Mouse (Mus musculus) heart, embryonic 10.5 days (tissue): ENCODE results near the gene Micu1. TPM values are rescaled to one million over a fixed set of nuclear protein-coding genes. Genes with fewer than 3 reads are reported as not detected.
"Not testable (repeated sequence)": the region's sequence is repeated elsewhere in the genome, so short reads cannot be mapped to it uniquely, and the experiment has no call there.

Experiments used
- DNase-seq: peaks from one replicate; pipeline ENCODE4 v3.0.0-alpha.2; 2017; ENCODE audit warnings: low spot score
- H3K27ac ChIP-seq: fragments of 300-500 bp; sonication (generic); 2 replicates; pipeline ENCODE4 v1.5.1; 2016; ENCODE audit warnings: mild to moderate bottlenecking
- H3K27me3 ChIP-seq: fragments of 300-500 bp; sonication (generic); 2 replicates; pipeline ENCODE4 v1.6.1; 2016; ENCODE audit warnings: mild to moderate bottlenecking; ENCODE audit not compliant: poor library complexity, insufficient read depth, severe bottlenecking
- H3K36me3 ChIP-seq: fragments of 300-500 bp; sonication (generic); 2 replicates; pipeline ENCODE4 v1.6.1; 2016; ENCODE audit warnings: mild to moderate bottlenecking, moderate library complexity
- H3K4me1 ChIP-seq: fragments of 300-500 bp; sonication (generic); 2 replicates; pipeline ENCODE4 v1.6.1; 2016; ENCODE audit warnings: mild to moderate bottlenecking
- H3K4me3 ChIP-seq: fragments of 300-500 bp; sonication (generic); 2 replicates; pipeline ENCODE4 v1.5.1; 2016; ENCODE audit warnings: mild to moderate bottlenecking, moderate library complexity
- H3K9me3 ChIP-seq: fragments of 300-500 bp; sonication (generic); 2 replicates; pipeline ENCODE4 v1.6.1; 2016; ENCODE audit warnings: mild to moderate bottlenecking, moderate library complexity
- WGBS: fragments of 180-500 bp; shearing (Covaris S2); methylation state at CpG from one replicate; pipeline ENCODE4 v1.1.7; 2016; 5-methylcytosine and 5-hydroxymethylcytosine counted together
- polyA plus RNA-seq: library from polyadenylated mRNA; unstranded; fragments of >200 nt; fragmentation: Nextera tagmentation; extraction: Ambion mirVana; gene quantifications from 2 replicates; pipeline ENCODE4 v1.2.1, GENCODE M21; 2016

Micu1 gene
- 45.4 and 46.8 TPM in 2 replicates for polyA plus RNA-seq

- peak; percentile 99 for DNase-seq
- under 1% methylated on average over 45 of the region's 48 CpGs for WGBS
- Histone ChIP-seq H3K27ac (peak within 1 kb of the TSS; percentile 86), H3K36me3 (no peaks in the 10 kb centered on the region), H3K4me3 (peak within 1 kb of the TSS; percentile 78), H3K9me3 (no peaks in the 10 kb centered on the region), H3K4me1 (peaks cover 19% of the 10 kb centered on the region; the same call in 1 of the 2 replicates), H3K27me3 (no peaks in the 10 kb centered on the region)
These were observed at the start of gene Micu1 for GRCm38 (mm10) chr10:59702207-59703032. Gene Micu1 (plus strand): TSS chr10:59702477.

- H3K27ac ChIP-seq = no peak overlapping the region
- no peak overlapping the region for H3K4me3 ChIP-seq
- H3K27me3 ChIP-seq = no peaks in the 10 kb centered on the region
- 82% methylated on average over 13 of the region's 13 CpGs for WGBS
- H3K36me3 ChIP-seq = no peaks in the 10 kb centered on the region
- H3K4me1 ChIP-seq = no peaks in the 10 kb centered on the region
- no peaks in the 10 kb centered on the region for H3K9me3 ChIP-seq
- no peak for DNase-seq
These were observed 45.5 kb upstream of the Micu1 start for GRCm38 (mm10) chr10:59656799-59657198.

GRCm38 (mm10) chr10:59664765-59665164, 37.5 kb upstream of the Micu1 start:
- Histone ChIP-seq H3K9me3 (no peaks in the 10 kb centered on the region), H3K36me3 (no peaks in the 10 kb centered on the region), H3K4me3 (no peak overlapping the region), H3K27me3 (no peaks in the 10 kb centered on the region), H3K4me1 (peaks cover 6% of the 10 kb centered on the region; the same call in 1 of the 2 replicates), H3K27ac (no peak overlapping the region)
- WGBS = 75% methylated on average over 2 of the region's 2 CpGs
- DNase-seq = no peak

GRCm38 (mm10) chr10:59665503-59666291, 36.6 kb upstream of the Micu1 start:
- no peak overlapping the region for H3K4me3 ChIP-seq
- no peak overlapping the region for H3K27ac ChIP-seq
- WGBS = 70% methylated on average over 13 of the region's 13 CpGs
- peaks cover 6% of the 10 kb centered on the region; the same call in 1 of the 2 replicates for H3K4me1 ChIP-seq
- H3K9me3 ChIP-seq = no peaks in the 10 kb centered on the region
- no peaks in the 10 kb centered on the region for H3K27me3 ChIP-seq
- H3K36me3 ChIP-seq = no peaks in the 10 kb centered on the region
- no peak for DNase-seq

GRCm38 (mm10) chr10:59667377-59667776, 34.9 kb upstream of the Micu1 start:
- no peak for DNase-seq
- WGBS = 61% methylated on average over 6 of the region's 6 CpGs

GRCm38 (mm10) chr10:59668491-59668890, 33.8 kb upstream of the Micu1 start:
- Histone ChIP-seq H3K36me3 (no peaks in the 10 kb centered on the region), H3K27me3 (no peaks in the 10 kb centered on the region), H3K4me3 (no peak overlapping the region), H3K9me3 (no peaks in the 10 kb centered on the region), H3K4me1 (peaks cover 6% of the 10 kb centered on the region; the same call in 1 of the 2 replicates), H3K27ac (no peak overlapping the region)
- WGBS = 49% methylated on average over 7 of the region's 7 CpGs
- DNase-seq = no peak

More at GRCm38 (mm10) chr10:59667377-59667776, 34.9 kb upstream of the Micu1 start:
- Histone ChIP-seq H3K27ac (no peak overlapping the region), H3K36me3 (no peaks in the 10 kb centered on the region), H3K27me3 (no peaks in the 10 kb centered on the region), H3K4me3 (no peak overlapping the region), H3K9me3 (no peaks in the 10 kb centered on the region), H3K4me1 (peaks cover 6% of the 10 kb centered on the region; the same call in 1 of the 2 replicates)

- H3K36me3 ChIP-seq = no peaks in the 10 kb centered on the region
- no peaks in the 10 kb centered on the region for H3K9me3 ChIP-seq
- no peak overlapping the region for H3K27ac ChIP-seq
- no peak for DNase-seq
- H3K27me3 ChIP-seq = no peaks in the 10 kb centered on the region
- no peak overlapping the region for H3K4me3 ChIP-seq
- WGBS = 93% methylated on average over 1 of the region's 1 CpGs
- no peaks in the 10 kb centered on the region for H3K4me1 ChIP-seq
These were observed 24.4 kb upstream of the Micu1 start for GRCm38 (mm10) chr10:59677836-59678235.

GRCm38 (mm10) chr10:59679189-59679588, 23.1 kb upstream of the Micu1 start:
- no peaks in the 10 kb centered on the region for H3K4me1 ChIP-seq
- no peaks in the 10 kb centered on the region for H3K9me3 ChIP-seq
- H3K4me3 ChIP-seq = no peak overlapping the region
- no peaks in the 10 kb centered on the region for H3K27me3 ChIP-seq
- no peaks in the 10 kb centered on the region for H3K36me3 ChIP-seq
- no peak overlapping the region for H3K27ac ChIP-seq
- 86% methylated on average over 2 of the region's 2 CpGs for WGBS
- no peak for DNase-seq

GRCm38 (mm10) chr10:59685586-59685985, 16.7 kb upstream of the Micu1 start:
- not testable (repeated sequence) for H3K36me3 ChIP-seq, H3K4me1 ChIP-seq, H3K27ac ChIP-seq, H3K27me3 ChIP-seq, H3K9me3 ChIP-seq, H3K4me3 ChIP-seq, DNase-seq
- 91% methylated on average over 3 of the region's 3 CpGs for WGBS

- Histone ChIP-seq H3K27ac (no peak overlapping the region), H3K36me3 (no peaks in the 10 kb centered on the region), H3K9me3 (no peaks in the 10 kb centered on the region), H3K4me3 (no peak overlapping the region), H3K27me3 (no peaks in the 10 kb centered on the region), H3K4me1 (0 out of 2 replicates have a peak, but pooled peaks cover 5% of the 10 kb centered on the region)
- no peak for DNase-seq
- 84% methylated on average over 2 of the region's 2 CpGs for WGBS
These were observed 15.2 kb upstream of the Micu1 start for GRCm38 (mm10) chr10:59687126-59687525.

- H3K36me3 ChIP-seq = no peaks in the 10 kb centered on the region
- no peaks in the 10 kb centered on the region for H3K27me3 ChIP-seq
- no peaks in the 10 kb centered on the region for H3K9me3 ChIP-seq
- H3K4me1 ChIP-seq = 0 out of 2 replicates have a peak, but pooled peaks cover 5% of the 10 kb centered on the region
- WGBS = 57% methylated on average over 6 of the region's 6 CpGs
- no peak for DNase-seq
- H3K4me3 ChIP-seq = no peak overlapping the region
- no peak overlapping the region for H3K27ac ChIP-seq
These were observed 12.4 kb upstream of the Micu1 start for GRCm38 (mm10) chr10:59689836-59690235.

GRCm38 (mm10) chr10:59692441-59692840, 9.8 kb upstream of the Micu1 start:
- H3K36me3 ChIP-seq = no peaks in the 10 kb centered on the region
- no peak overlapping the region for H3K4me3 ChIP-seq
- no peak overlapping the region for H3K27ac ChIP-seq
- no peaks in the 10 kb centered on the region for H3K4me1 ChIP-seq
- H3K27me3 ChIP-seq = no peaks in the 10 kb centered on the region
- no peaks in the 10 kb centered on the region for H3K9me3 ChIP-seq
- WGBS = 55% methylated on average over 6 of the region's 6 CpGs
- no peak for DNase-seq

- 79% methylated on average over 2 of the region's 2 CpGs for WGBS
- no peak overlapping the region for H3K27ac ChIP-seq
- no peak for DNase-seq
- no peaks in the 10 kb centered on the region for H3K36me3 ChIP-seq
- H3K27me3 ChIP-seq = no peaks in the 10 kb centered on the region
- H3K4me1 ChIP-seq = no peaks in the 10 kb centered on the region
- no peaks in the 10 kb centered on the region for H3K9me3 ChIP-seq
- H3K4me3 ChIP-seq = no peak overlapping the region
These were observed 8.2 kb upstream of the Micu1 start for GRCm38 (mm10) chr10:59694104-59694503.
